Mouse (Mus musculus) embryonic facial prominence, embryonic 14.5 days (tissue): ENCODE measurements around the gene Leng8. TPM values are rescaled to one million over a fixed set of nuclear protein-coding genes. Genes with fewer than 3 reads are reported as not detected.

Experiments used
- ATAC-seq: fragments of 200-750 bp; cut with Nextera tagmentation; 2 replicates; pipeline ENCODE4 v1.8.0; 2017; ENCODE audit warnings: low read depth, moderate number of reproducible peaks, moderate TSS enrichment
- DNase-seq: peaks from one replicate; pipeline ENCODE4 v3.0.0-alpha.2; 2015; ENCODE audit warnings: low spot score
- H3K27ac ChIP-seq: fragments of 300-500 bp; sonication (generic); replicated peaks from 2 replicates; pipeline ENCODE4 v1.5.1; 2014; ENCODE audit warnings: low read depth, mild to moderate bottlenecking, low read length, moderate library complexity
- H3K27me3 ChIP-seq: fragments of 300-500 bp; sonication (generic); replicated peaks from 2 replicates; pipeline ENCODE4 v1.6.1; 2014; ENCODE audit warnings: low read length; ENCODE audit not compliant: control insufficient read depth, insufficient read depth
- H3K36me3 ChIP-seq: fragments of 300-500 bp; sonication (generic); 2 replicates; pipeline ENCODE4 v1.6.1; 2014; ENCODE audit warnings: low read length, mixed read lengths; ENCODE audit not compliant: control insufficient read depth, insufficient read depth
- H3K4me1 ChIP-seq: fragments of 300-500 bp; sonication (generic); 2 replicates; pipeline ENCODE4 v1.6.1; 2014; ENCODE audit warnings: antibody characterized with exemption, low read length; ENCODE audit not compliant: control insufficient read depth, insufficient read depth
- H3K4me2 ChIP-seq: fragments of 300-500 bp; sonication (generic); 2 replicates; pipeline ENCODE4 v1.6.1; 2014; ENCODE audit warnings: low read depth, mild to moderate bottlenecking, low read length, moderate library complexity, mixed read lengths
- H3K4me3 ChIP-seq: fragments of 300-500 bp; sonication (generic); 2 replicates; pipeline ENCODE4 v1.5.1; 2014; ENCODE audit warnings: low read depth, mild to moderate bottlenecking, low read length
- H3K9ac ChIP-seq: fragments of 300-500 bp; sonication (generic); 2 replicates; pipeline ENCODE4 v1.6.1; 2014; ENCODE audit warnings: low read depth, mild to moderate bottlenecking, low read length, moderate library complexity, mixed read lengths
- H3K9me3 ChIP-seq: fragments of 300-500 bp; sonication (generic); 2 replicates; pipeline ENCODE4 v1.6.1; 2016; ENCODE audit warnings: low read length; ENCODE audit not compliant: control insufficient read depth
- WGBS: fragments of 180-500 bp; shearing (Covaris S2); extraction: QIAGEN DNeasy Blood & Tissue Kit; methylation state at CpG from one replicate; pipeline ENCODE4 v1.1.7; 2014; 5-methylcytosine and 5-hydroxymethylcytosine counted together
- polyA plus RNA-seq: library from polyadenylated mRNA; unstranded; fragments of >200 nt; fragmentation: Nextera tagmentation; extraction: Ambion mirVana; gene quantifications from 2 replicates; pipeline ENCODE4 v1.2.1, GENCODE M21; 2014

Leng8 gene
- 38.7 and 49.8 TPM in 2 replicates for polyA plus RNA-seq

- H3K4me3 ChIP-seq: peak within 1 kb of the TSS; percentile 91
- DNase-seq (peak; percentile 99), ATAC-seq (peak; percentile 99)
- WGBS: under 1% methylated on average over 44 of the region's 78 CpGs
- peaks cover 5% of the 10 kb centered on the region; the same call in 1 of the 2 replicates for H3K4me1 ChIP-seq
- peak within 1 kb of the TSS; percentile 97 for H3K27ac ChIP-seq
- H3K9ac ChIP-seq: peak within 1 kb of the TSS; percentile 90
- peak within 1 kb of the TSS; percentile 88 for H3K4me2 ChIP-seq
- no peaks in the 10 kb centered on the region for H3K9me3 ChIP-seq
- peaks cover 38% of the 10 kb centered on the region for H3K36me3 ChIP-seq
- no peaks in the 10 kb centered on the region for H3K27me3 ChIP-seq
These were observed at the start of gene Leng8 for GRCm38 (mm10) chr7:4136771-4137531. Leng8 (plus strand) TSS chr7:4137039.

DNA sequence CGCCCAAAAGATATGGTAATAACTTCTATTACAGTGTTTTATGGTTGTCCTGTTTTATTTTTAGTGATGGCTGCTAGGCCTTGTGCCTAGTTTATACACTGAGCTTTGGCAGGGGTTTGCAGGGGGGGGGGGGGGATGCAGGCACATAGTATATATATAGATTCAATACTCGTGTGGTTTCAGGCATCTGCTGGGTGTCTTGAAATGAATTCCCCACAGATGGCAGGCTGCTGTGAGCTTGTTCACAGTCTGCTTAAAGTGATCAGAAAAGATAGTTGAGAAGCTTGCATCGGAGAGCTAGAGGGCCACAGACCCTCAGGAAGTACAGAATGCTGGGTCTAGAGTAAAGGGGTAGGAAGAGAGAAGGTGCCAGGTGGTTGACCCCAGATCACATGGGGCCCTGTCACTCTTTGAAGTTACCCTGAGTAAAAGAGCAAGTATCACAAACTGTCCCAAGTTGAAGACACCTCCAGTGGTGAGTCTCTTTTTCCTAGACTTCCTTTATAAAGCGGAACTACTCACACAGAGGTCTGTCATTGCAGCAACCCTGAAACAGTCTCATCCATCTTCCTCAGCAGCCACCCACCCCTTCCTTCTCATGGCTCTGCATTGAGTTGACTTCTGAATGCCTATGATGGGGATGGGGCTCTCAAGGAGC, 49.5 kb upstream of the Leng8 start:
- ATAC-seq (no peak), DNase-seq (no peak)
- Histone ChIP-seq H3K9me3 (no peaks in the 10 kb centered on the region), H3K4me3 (no peak overlapping the region), H3K27me3 (no peaks in the 10 kb centered on the region), H3K36me3 (no peaks in the 10 kb centered on the region), H3K4me2 (no peak overlapping the region), H3K9ac (no peak overlapping the region), H3K27ac (no peak overlapping the region), H3K4me1 (no peaks in the 10 kb centered on the region)
- WGBS: 72% methylated on average over 4 of the region's 4 CpGs

- Histone ChIP-seq H3K36me3 (no peaks in the 10 kb centered on the region), H3K4me1 (no peaks in the 10 kb centered on the region), H3K9ac (no peak overlapping the region), H3K9me3 (no peaks in the 10 kb centered on the region), H3K4me2 (no peak overlapping the region), H3K27me3 (no peaks in the 10 kb centered on the region), H3K4me3 (no peak overlapping the region), H3K27ac (no peak overlapping the region)
- WGBS: 80% methylated on average over 6 of the region's 6 CpGs
- no peak for ATAC-seq
- DNase-seq: no peak
These were observed 48.9 kb upstream of the Leng8 start for GRCm38 (mm10) chr7:4087896-4088480.

- no peak overlapping the region for H3K4me2 ChIP-seq
- H3K27ac ChIP-seq: no peak overlapping the region
- WGBS: 75% methylated on average over 2 of the region's 2 CpGs
- no peaks in the 10 kb centered on the region for H3K4me1 ChIP-seq
- DNase-seq (no peak), ATAC-seq (no peak)
- H3K9me3 ChIP-seq: no peaks in the 10 kb centered on the region
- no peak overlapping the region for H3K9ac ChIP-seq
- no peak overlapping the region for H3K4me3 ChIP-seq
- H3K36me3 ChIP-seq: no peaks in the 10 kb centered on the region
- no peaks in the 10 kb centered on the region for H3K27me3 ChIP-seq
These were observed 48.2 kb upstream of the Leng8 start for GRCm38 (mm10) chr7:4088679-4089078.

- no peaks in the 10 kb centered on the region for H3K9me3 ChIP-seq
These were observed 45.7 kb upstream of the Leng8 start for GRCm38 (mm10) chr7:4091170-4091569.

GRCm38 (mm10) chr7:4098301-4098700, 38.5 kb upstream of the Leng8 start:
- Histone ChIP-seq H3K4me3 (no peak overlapping the region), H3K4me1 (no peaks in the 10 kb centered on the region), H3K36me3 (no peaks in the 10 kb centered on the region), H3K9ac (no peak overlapping the region), H3K4me2 (no peak overlapping the region), H3K27ac (no peak overlapping the region), H3K27me3 (no peaks in the 10 kb centered on the region), H3K9me3 (no peaks in the 10 kb centered on the region)
- no peak for DNase-seq
- WGBS: 77% methylated on average over 2 of the region's 2 CpGs
- no peak for ATAC-seq

More at GRCm38 (mm10) chr7:4091170-4091569, 45.7 kb upstream of the Leng8 start:
- ATAC-seq (no peak), DNase-seq (peak; percentile 6)
- no peak overlapping the region for H3K27ac ChIP-seq
- no peak overlapping the region for H3K9ac ChIP-seq
- no peaks in the 10 kb centered on the region for H3K27me3 ChIP-seq
- no peak overlapping the region for H3K4me2 ChIP-seq
- H3K4me1 ChIP-seq: no peaks in the 10 kb centered on the region
- H3K4me3 ChIP-seq: no peak overlapping the region
- 30% methylated on average over 8 of the region's 8 CpGs for WGBS
- H3K36me3 ChIP-seq: no peaks in the 10 kb centered on the region

GRCm38 (mm10) chr7:4098832-4099231, 38.0 kb upstream of the Leng8 start:
- ATAC-seq (no peak), DNase-seq (no peak)
- Histone ChIP-seq H3K27me3 (no peaks in the 10 kb centered on the region), H3K9me3 (no peaks in the 10 kb centered on the region), H3K9ac (no peak overlapping the region), H3K4me1 (no peaks in the 10 kb centered on the region), H3K4me2 (no peak overlapping the region), H3K27ac (no peak overlapping the region), H3K4me3 (no peak overlapping the region), H3K36me3 (no peaks in the 10 kb centered on the region)
- 78% methylated on average over 2 of the region's 2 CpGs for WGBS

- no peak for ATAC-seq
- Histone ChIP-seq H3K4me1 (no peaks in the 10 kb centered on the region), H3K27ac (no peak overlapping the region), H3K27me3 (no peaks in the 10 kb centered on the region), H3K36me3 (no peaks in the 10 kb centered on the region), H3K4me2 (no peak overlapping the region), H3K9me3 (no peaks in the 10 kb centered on the region), H3K4me3 (no peak overlapping the region), H3K9ac (no peak overlapping the region)
- WGBS: 76% methylated on average over 5 of the region's 5 CpGs
- no peak for DNase-seq
These were observed 35.7 kb upstream of the Leng8 start for GRCm38 (mm10) chr7:4101144-4101543.
